Mouse (Mus musculus) urinary bladder, postnatal 36 days (tissue): ENCODE data around the gene C1qtnf7.

Experiments used
- DNase-seq, 2 experiments: peaks; one replicate each; pipeline ENCODE4 v3.0.0; 2022; ENCODE audit warnings: low spot score in 2 of 2, mixed read lengths in 1 of 2

Gene C1qtnf7

DNA sequence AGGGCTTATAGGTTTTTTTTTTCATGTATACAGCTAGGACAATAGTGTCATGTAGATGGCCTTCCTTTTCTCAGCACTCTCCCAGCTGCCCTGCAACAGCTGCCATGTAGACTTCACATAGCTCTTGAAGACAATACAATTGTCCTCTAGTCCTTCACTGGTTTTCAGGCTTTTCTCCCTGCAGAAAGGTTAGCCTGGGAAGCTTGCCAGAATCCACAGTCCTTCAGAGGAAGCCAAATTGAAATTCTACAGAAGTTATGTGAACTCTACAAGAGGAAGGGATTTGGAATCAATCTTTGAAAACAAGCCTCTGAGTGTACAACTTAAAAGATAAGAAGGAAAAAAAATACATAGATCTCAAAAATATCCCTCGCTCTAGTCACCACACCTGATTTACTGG lies 94.4 kb downstream of the C1qtnf7 start:
- no peak for DNase-seq

DNA sequence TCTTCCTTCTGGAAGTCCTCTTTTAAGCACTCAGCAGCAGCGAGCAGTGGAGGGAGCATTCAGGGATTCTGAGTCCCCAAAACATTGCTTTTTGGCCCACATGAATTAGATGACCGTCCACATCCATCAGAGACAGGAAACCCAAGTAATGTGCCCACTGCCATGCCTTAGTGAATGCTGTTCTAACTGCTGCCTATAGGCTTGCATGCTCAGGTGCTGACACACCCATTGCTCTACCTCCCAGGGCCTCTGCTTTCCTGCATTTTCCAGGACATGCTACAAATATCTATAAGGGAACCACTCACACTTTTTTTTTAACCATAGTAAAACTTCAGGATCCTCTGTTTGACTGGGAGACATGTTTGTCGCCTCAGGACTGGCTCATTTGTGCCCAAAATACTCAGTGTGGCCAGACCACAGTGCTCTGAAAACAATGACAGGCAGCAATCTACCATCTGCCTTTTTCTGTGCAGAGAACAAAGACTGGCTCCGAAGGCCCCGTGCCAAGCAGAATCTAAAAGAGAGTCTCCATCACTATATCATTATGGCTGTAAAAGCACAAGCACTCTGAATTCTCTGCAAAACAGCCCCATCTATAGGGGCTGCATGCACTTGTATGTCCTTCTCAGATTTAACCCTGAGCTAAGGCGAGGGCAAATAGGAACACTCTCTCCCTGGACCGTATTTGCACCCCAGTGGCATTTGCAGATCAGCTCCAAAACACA lies 106.4 kb downstream of the C1qtnf7 start:
- DNase-seq: no peak

- DNase-seq: no peak
Measured at GRCm38 (mm10) chr5:43625407-43625806, 110.1 kb downstream of the C1qtnf7 start.

DNA sequence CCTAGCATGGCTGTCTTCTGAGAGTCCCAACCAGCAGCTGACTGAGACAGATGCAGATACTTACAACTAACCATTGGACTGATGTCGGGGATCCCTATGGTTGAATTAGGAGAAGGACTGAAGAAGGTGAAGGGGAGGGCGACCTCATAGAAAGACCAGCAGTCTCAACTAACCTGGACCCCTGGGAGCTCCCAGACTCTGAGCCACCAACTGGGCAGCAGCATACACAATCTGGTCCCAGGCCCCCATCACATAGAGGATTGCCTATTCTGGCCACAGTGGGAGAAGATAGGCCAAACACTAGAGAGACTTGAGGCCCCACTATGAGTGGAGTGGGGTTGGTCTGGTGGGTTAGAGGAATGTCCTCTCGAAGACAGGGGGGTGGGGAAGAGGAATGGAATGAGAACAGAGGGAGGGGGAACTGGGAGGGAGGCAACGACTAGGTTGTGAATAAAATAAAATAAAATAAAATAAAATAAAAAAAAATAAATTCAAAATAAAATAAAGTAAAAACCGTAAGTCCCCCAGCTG lies 118.8 kb downstream of the C1qtnf7 start:
- no peak for DNase-seq

- peak in 1 of 2 experiments; percentile 14 for DNase-seq
Measured at GRCm38 (mm10) chr5:43634602-43635081, 119.3 kb downstream of the C1qtnf7 start.

GRCm38 (mm10) chr5:43645020-43645419 lies 129.7 kb downstream of the C1qtnf7 start:
- DNase-seq: no peak

GRCm38 (mm10) chr5:43647098-43647774 lies 131.9 kb downstream of the C1qtnf7 start:
- DNase-seq: no peak

DNA sequence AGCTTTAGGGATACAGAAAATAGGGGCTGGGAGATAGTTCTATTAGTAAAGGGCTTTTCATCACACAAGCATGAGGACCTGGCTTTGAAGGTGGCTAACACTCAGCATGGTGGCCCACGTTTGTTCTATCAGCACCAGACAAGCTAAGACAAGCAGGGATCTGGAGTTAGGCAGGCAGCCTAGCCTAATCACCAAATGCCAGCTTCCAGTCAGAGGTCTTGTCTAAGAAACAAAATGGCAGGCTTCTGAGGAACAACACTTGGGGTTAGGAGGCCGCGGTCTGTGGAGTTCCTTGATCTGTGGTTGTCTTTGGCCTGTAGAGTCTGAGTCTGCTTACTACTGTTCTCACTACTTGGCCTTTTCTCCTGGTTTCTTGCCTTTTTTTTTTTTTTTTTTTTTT lies 146.2 kb downstream of the C1qtnf7 start:
- DNase-seq: no peak

GRCm38 (mm10) chr5:43661997-43662961 lies 146.9 kb downstream of the C1qtnf7 start, which contains the start of gene Cc2d2a:
Cc2d2a (plus strand) TSS chr5:43662346.
- DNase-seq: peak in 1 of 2 experiments; percentile 15

DNA sequence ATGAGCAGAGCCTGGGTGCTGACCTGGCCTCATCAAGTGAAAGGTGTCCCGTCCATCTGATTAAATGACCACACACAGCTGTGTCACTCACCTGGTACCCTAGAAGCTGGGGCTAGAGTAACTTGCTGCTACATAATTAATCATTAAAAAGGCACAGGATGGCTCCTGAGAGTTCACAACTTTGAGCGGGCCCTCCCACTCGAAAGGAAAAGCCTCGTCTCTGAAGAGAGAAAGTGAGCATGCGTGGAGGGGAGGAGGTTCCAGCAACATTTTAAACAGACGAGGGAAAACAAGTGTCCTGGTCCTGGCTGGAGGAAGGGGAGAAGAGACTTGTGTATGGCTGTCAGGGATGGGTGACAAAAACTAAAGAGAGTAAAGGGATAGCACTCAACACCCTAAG lies 148.2 kb downstream of the C1qtnf7 start:
- no peak for DNase-seq

DNA sequence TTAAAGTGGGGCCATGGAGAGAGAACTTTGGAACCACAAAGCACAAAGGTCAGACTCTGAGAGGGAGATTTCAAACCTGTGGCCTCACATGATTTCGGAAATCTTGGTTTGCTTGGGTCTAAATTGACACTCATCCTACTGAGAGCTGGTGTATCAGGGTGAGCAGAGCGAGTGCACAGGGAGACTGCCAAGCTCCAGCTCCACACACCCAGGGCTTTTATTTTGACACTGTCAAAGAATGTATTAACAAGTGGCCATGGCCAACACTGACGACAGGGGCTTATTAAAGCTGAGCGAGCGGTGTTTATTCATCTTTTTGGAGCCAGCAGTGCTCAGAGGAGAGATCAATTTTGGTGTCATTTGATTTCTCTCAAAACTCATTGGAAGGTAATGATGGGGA lies 149.8 kb downstream of the C1qtnf7 start:
- DNase-seq: peak in 1 of 2 experiments; percentile 32
